Mouse (Mus musculus) kidney, adult 10 weeks (tissue): ENCODE data around the gene Grm7. TPM values are rescaled to one million over a fixed set of nuclear protein-coding genes. Genes with fewer than 3 reads are reported as not detected.

Source experiments
- polyA plus RNA-seq: library from polyadenylated mRNA; stranded (reverse); fragments of 350-450 nt; fragmentation: Illumina TruSeq; extraction: RNeasy Lipid Tissue Mini Kit (QIAGEN cat#74804); gene quantifications from one replicate; pipeline ENCODE4 v1.2.3, GENCODE M21; 2014; ENCODE audit warnings: low read depth, low replicate concordance

Gene Grm7
- 3.0 TPM for polyA plus RNA-seq

DNA sequence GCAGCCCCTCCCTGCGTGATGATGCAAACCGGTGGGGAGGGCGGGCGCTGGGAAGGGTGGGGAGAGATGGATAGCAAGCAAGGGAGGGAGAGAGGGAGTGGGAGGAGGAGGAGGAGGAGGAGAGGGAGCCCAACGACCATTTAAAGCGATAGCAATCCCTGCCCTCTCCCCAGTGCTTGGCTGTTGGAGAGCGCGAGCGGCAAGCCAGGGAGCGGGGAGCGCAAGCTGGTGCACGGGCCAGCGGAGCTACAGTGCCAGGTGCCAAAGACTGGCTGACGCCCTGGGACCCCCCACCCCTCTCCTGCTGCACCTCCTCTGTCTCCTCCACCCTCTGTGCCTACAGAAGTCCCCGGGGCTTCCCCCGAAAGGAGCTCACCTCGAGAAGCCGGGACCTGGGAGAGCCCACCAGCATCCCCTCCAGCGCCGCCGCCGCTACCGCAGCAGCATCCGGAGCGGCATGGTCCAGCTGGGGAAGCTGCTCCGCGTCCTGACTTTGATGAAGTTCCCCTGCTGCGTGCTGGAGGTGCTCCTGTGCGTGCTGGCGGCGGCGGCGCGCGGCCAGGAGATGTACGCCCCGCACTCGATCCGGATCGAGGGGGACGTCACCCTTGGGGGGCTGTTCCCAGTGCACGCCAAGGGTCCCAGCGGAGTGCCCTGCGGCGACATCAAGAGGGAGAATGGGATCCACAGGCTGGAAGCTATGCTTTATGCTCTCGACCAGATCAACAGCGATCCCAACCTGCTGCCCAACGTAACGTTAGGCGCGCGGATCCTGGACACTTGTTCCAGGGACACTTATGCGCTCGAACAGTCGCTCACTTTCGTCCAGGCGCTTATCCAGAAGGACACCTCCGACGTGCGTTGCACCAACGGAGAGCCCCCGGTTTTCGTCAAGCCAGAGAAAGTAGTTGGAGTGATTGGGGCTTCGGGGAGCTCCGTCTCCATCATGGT, at the start of gene Grm7:
Grm7 (plus strand) TSS at position 171 of the 951 bp plus-strand sequence.

